Mouse (Mus musculus) kidney, postnatal 0 days (tissue): Measurements from ENCODE around the gene Gm36210. TPM values are rescaled to one million over a fixed set of nuclear protein-coding genes. Genes with fewer than 3 reads are reported as not detected.

Source experiments
- ATAC-seq: fragments of 200-750 bp; cut with Nextera tagmentation; replicated peaks from 2 replicates; pipeline ENCODE4 v1.8.0; 2017; ENCODE audit warnings: low read depth, moderate number of reproducible peaks, moderate TSS enrichment, moderate library complexity; ENCODE audit not compliant: low FRiP score
- DNase-seq: peaks from one replicate; pipeline ENCODE4 v3.0.0-alpha.2; 2016; ENCODE audit warnings: low spot score
- H3K27ac ChIP-seq: fragments of 300-500 bp; sonication (generic); 2 replicates; pipeline ENCODE4 v1.5.1; 2014; ENCODE audit warnings: mild to moderate bottlenecking
- H3K27me3 ChIP-seq: fragments of 300-500 bp; sonication (generic); 2 replicates; pipeline ENCODE4 v1.6.1; 2014; ENCODE audit warnings: low read length, mixed read lengths; ENCODE audit not compliant: insufficient read depth
- H3K36me3 ChIP-seq: fragments of 300-500 bp; sonication (generic); 2 replicates; pipeline ENCODE4 v1.6.1; 2014; ENCODE audit warnings: low read length, mixed read lengths; ENCODE audit not compliant: insufficient read depth
- H3K4me1 ChIP-seq: fragments of 300-500 bp; sonication (generic); replicated peaks from 2 replicates; pipeline ENCODE4 v1.6.1; 2014; ENCODE audit warnings: antibody characterized with exemption, low read length, mixed read lengths; ENCODE audit not compliant: insufficient read depth
- H3K4me2 ChIP-seq: fragments of 300-500 bp; sonication (generic); 2 replicates; pipeline ENCODE4 v1.6.1; 2014; ENCODE audit warnings: mild to moderate bottlenecking, low read length, moderate library complexity, mixed read lengths
- H3K4me3 ChIP-seq: fragments of 300-500 bp; sonication (generic); replicated peaks from 2 replicates; pipeline ENCODE4 v1.5.1; 2014; ENCODE audit warnings: low read depth, low read length
- H3K9ac ChIP-seq: fragments of 300-500 bp; sonication (generic); 2 replicates; pipeline ENCODE4 v1.6.1; 2014; ENCODE audit warnings: low read depth, low read length
- H3K9me3 ChIP-seq: fragments of 300-500 bp; sonication (generic); replicated peaks from 2 replicates; pipeline ENCODE4 v1.6.1; 2016; ENCODE audit warnings: low read length, inconsistent platforms, mixed read lengths
- CTCF ChIP-seq: IDR thresholded peaks from 2 replicates; pipeline ENCODE4 v1.5.1; 2016; ENCODE audit warnings: antibody characterized with exemption, low read depth, mild to moderate bottlenecking, moderate library complexity
- WGBS: fragments of 180-500 bp; shearing (Covaris S2); extraction: QIAGEN DNeasy Blood & Tissue Kit; methylation state at CpG from one replicate; pipeline ENCODE4 v1.1.7; 2014; 5-methylcytosine and 5-hydroxymethylcytosine counted together
- polyA plus RNA-seq: library from polyadenylated mRNA; unstranded; fragments of >200 nt; fragmentation: Nextera tagmentation; extraction: Ambion mirVana; gene quantifications from 2 replicates; pipeline ENCODE4 v1.2.1, GENCODE M21; 2015

The Gm36210 gene
- polyA plus RNA-seq, 1 experiment from 2014 or later = not detected

DNA sequence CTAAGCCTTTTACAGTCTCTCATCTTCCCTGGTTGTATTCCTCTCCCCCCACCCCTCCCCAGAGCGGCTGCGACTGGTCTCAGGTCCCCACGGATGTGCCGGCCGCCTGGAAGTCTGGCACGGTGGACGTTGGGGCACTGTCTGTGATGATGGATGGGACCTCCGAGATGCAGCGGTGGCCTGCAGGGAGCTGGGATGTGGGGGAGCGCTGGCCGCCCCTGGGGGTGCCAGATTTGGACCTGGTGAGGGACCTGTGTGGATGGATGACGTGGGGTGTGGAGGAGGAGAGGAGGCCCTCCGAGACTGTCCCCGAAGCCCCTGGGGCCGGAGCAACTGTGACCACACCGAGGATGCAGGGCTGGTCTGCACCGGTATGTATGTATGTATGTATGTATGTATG, 22.0 kb upstream of the Gm36210 start:
- Histone ChIP-seq H3K4me1 (peaks cover 18% of the 10 kb centered on the region), H3K27ac (no peak overlapping the region), H3K4me2 (no peak overlapping the region), H3K4me3 (no peak overlapping the region), H3K27me3 (no peaks in the 10 kb centered on the region), H3K9me3 (no peaks in the 10 kb centered on the region), H3K9ac (0 out of 2 replicates have a peak overlapping the region, but pooled peaks have one; percentile 35), H3K36me3 (no peaks in the 10 kb centered on the region)
- 53% methylated on average over 17 of the region's 17 CpGs for WGBS
- ATAC-seq (no peak), DNase-seq (no peak)
- TF ChIP-seq CTCF = no peak

DNA sequence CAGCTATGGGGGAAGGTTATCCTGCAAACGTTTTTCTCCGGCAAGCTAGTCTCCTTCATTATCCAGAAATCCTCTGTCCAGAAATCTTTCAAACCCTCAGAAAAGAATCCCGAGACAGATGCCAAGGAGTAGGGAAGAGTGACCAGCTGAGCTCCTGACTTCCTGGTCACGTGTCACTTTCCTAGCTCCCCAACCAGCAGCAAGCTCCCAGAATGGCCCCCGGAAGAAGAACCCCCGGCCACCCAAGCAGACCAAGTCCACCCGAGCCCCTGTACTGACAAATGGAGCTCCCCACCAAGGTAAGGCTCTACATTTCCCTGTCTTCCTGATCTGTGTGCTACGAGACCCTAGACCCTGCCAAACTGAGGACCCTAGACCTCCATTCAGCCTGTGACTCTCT, 21.4 kb upstream of the Gm36210 start:
- TF ChIP-seq CTCF = no peak
- peak; percentile 25 for DNase-seq
- no peak overlapping the region for H3K27ac ChIP-seq
- no peak overlapping the region for H3K4me3 ChIP-seq
- H3K9ac ChIP-seq = no peak overlapping the region
- no peak for ATAC-seq
- 51% methylated on average over 8 of the region's 8 CpGs for WGBS
- no peaks in the 10 kb centered on the region for H3K36me3 ChIP-seq
- H3K27me3 ChIP-seq = no peaks in the 10 kb centered on the region
- H3K4me2 ChIP-seq = no peak overlapping the region
- H3K9me3 ChIP-seq = no peaks in the 10 kb centered on the region
- H3K4me1 ChIP-seq = peaks cover 25% of the 10 kb centered on the region

DNA sequence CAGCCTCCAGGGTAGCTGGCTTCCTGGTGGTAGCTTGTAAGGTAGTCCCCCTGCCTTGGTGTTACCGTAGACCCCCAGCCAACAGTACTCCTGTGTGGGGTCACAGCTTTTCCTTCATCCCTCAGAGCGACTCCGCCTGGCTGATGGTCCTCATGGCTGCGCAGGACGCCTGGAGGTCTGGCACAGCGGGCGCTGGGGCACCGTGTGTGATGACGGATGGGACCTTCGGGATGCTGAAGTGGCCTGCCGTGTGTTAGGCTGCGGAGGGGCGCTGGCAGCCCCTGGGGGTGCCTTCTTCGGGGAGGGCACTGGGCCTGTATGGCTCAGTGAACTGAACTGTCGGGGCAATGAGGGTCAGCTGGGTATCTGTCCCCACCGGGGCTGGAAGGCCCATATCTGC, 20.5 kb upstream of the Gm36210 start:
- H3K9ac ChIP-seq = no peak overlapping the region
- H3K27ac ChIP-seq = no peak overlapping the region
- peaks cover 28% of the 10 kb centered on the region for H3K4me1 ChIP-seq
- no peak for DNase-seq
- no peak for TF ChIP-seq CTCF
- no peaks in the 10 kb centered on the region for H3K9me3 ChIP-seq
- H3K36me3 ChIP-seq = no peaks in the 10 kb centered on the region
- no peak overlapping the region for H3K4me2 ChIP-seq
- no peak for ATAC-seq
- WGBS = 70% methylated on average over 16 of the region's 16 CpGs
- no peak overlapping the region for H3K4me3 ChIP-seq
- no peaks in the 10 kb centered on the region for H3K27me3 ChIP-seq

DNA sequence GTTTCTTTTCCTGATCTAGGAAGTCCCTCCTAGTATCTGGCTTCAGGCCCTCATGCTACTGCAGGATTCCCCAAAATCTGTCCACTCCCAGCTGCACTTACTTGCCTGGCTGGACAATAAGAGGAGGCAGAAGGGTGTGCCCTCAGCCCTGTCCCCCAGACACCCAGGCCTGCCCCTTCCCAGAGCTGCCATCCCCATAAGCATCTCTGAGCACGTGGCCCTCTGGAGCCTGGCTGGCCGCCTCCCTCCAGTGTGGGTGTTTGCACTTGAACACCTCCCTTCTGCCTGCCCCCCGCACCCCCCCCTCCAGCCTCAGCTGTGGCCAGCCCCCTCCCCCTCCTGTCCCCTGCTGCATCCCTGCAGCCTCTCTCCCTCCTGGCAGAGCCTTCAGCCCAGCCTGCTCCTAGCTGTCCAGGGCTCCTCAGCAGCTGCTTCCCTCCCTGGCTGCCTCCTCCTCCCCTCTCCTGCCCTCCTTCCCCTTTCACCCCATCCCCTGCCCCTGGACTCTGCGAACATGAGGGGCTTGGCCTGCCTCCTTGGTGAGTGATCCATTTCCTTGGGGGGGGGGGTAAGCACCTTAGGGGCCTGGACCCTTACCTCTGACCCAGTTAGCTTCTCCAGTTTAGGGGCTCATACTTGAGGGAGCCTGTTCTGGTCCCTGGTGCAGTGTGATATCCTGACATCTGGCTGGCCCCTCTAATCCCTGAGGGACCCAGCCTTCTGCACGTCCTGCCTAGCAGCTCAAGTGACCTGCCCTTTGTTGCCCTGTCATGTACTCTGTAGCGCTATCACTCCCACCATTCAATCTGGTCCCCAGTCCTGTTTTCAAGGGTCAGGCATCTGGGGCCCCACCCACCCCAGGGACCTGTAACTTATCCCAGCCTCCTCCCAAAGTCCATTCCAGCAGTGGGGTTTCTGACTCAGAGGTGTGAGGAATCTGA, 19.4 kb upstream of the Gm36210 start, which contains the start of gene Ssc5d:
TSS of gene Ssc5d (plus strand) at position 345 of the 941 bp plus-strand sequence.
- no peak within 1 kb of the TSS for H3K4me3 ChIP-seq
- 0 out of 2 replicates have a peak, but pooled peaks cover 2% of the 10 kb centered on the region for H3K36me3 ChIP-seq
- ATAC-seq (peak; percentile 34), DNase-seq (peak; percentile 72)
- TF ChIP-seq CTCF = no peak
- peak within 1 kb of the TSS; percentile 77 for H3K27ac ChIP-seq
- no peaks in the 10 kb centered on the region for H3K27me3 ChIP-seq
- peaks cover 28% of the 10 kb centered on the region for H3K4me1 ChIP-seq
- no peaks in the 10 kb centered on the region for H3K9me3 ChIP-seq
- H3K4me2 ChIP-seq = peak within 1 kb of the TSS; percentile 62; the same call in 1 of the 2 replicates
- H3K9ac ChIP-seq = 0 out of 2 replicates have a peak within 1 kb of the TSS, but pooled peaks have one; percentile 2
- 3% methylated on average over 6 of the region's 6 CpGs for WGBS

DNA sequence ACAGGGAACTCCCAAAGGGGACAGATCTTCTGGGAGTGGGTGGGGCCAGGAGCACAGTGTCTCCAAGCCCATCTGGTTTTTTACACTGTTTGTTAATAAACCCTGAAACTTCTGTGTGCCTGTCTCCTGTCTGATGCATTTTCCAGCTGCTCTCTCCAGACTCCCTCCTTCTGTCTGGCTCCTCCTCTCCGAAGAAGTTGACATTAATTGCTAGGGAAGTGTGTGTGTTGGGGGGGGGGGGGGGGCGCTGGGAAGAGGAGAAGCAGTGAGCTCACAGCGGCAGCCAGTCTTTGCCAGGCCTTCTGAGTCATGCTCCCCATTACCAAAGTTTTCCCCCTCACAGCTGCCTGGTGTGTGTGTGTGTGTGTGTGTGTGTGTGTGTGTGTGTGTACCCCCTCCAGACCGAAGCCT, 18.6 kb upstream of the Gm36210 start:
- Histone ChIP-seq H3K4me2 (peak overlapping the region; percentile 62; the same call in 1 of the 2 replicates), H3K4me3 (no peak overlapping the region), H3K27ac (peak overlapping the region; percentile 77), H3K9ac (no peak overlapping the region), H3K27me3 (no peaks in the 10 kb centered on the region), H3K4me1 (peaks cover 28% of the 10 kb centered on the region), H3K36me3 (peaks cover 10% of the 10 kb centered on the region), H3K9me3 (no peaks in the 10 kb centered on the region)
- ATAC-seq (peak; percentile 33; the same call in 1 of the 2 replicates), DNase-seq (peak; percentile 96)
- 7% methylated on average over 3 of the region's 4 CpGs for WGBS
- TF ChIP-seq CTCF = no peak

DNA sequence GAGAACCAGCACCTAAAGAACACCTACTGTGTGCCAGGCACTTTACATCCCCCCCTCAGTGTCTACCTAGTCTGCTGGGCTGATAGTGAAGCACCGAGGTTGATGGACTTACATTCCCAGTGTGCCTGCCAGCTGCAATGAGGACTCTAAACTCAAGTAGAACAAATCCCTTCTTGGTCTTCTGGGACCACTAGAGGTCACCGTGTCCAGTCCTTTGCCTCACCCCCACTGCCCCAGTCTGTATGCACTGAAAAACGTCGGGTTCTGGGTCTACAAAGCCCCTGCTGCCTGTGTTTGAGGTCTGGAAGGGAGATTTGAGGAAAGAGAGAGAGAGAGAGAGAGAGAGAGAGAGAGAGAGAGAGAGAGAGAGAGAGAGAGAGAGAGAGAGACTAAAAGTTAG, 18.2 kb upstream of the Gm36210 start:
- Histone ChIP-seq H3K4me2 (peak overlapping the region; percentile 62), H3K36me3 (peaks cover 14% of the 10 kb centered on the region), H3K27ac (peak overlapping the region; percentile 77), H3K4me1 (peaks cover 28% of the 10 kb centered on the region), H3K9ac (no peak overlapping the region), H3K9me3 (no peaks in the 10 kb centered on the region), H3K4me3 (0 out of 2 replicates have a peak overlapping the region, but pooled peaks have one; percentile 21), H3K27me3 (no peaks in the 10 kb centered on the region)
- 1% methylated on average over 4 of the region's 4 CpGs for WGBS
- TF ChIP-seq CTCF = peak; percentile 15; the same call in 1 of the 2 replicates
- DNase-seq = no peak
- no peak for ATAC-seq
